Mouse (Mus musculus): ENCODE data around the gene Lamtor3. TPM values are rescaled to one million over a fixed set of nuclear protein-coding genes. Genes with fewer than 3 reads are reported as not detected.
A peak's percentile ranks its signal among the peaks of the same experiment; 100 is the strongest.

Gene Lamtor3
- polyA plus RNA-seq, 1 experiment from 2014 or later, result 46.5 TPM

DNA sequence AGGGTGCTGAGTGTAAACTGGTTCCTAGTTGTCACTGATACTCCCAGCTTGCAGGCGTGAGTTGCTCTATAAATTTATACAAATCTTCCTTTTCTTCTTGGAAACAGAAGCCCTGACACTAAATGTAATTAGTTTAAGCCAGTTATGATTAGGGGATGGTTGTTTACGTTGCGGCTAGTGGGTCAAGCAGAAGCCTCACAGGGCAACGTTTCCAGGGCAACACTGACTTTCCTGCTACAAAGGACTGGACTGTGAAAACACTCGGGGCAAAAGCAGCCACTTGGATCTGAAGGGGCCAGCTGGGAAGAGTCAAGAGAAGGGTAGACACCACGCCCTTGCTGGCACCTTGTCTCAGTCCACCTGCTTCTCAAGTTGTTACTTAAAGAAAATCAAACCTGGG is 18.2 kb downstream of the Lamtor3 start:
- H3K27me3 ChIP-seq (ENCODE audit: insufficient read depth, low read length), result no peaks in the 10 kb centered on the region
- H3K27ac ChIP-seq (ENCODE audit: low read depth), result no peak overlapping the region
- TF ChIP-seq EP300 (IDR thresholded peaks at IDR 0.05; ENCODE audit: low read depth) (no peak), CTCF (IDR thresholded peaks at IDR 0.05; ENCODE audit: low read depth) (no peak)
- no peaks in the 10 kb centered on the region for H3K9me3 ChIP-seq (ENCODE audit: low read length)
- ATAC-seq (no peak), DNase-seq (no peak)
- H3K4me2 ChIP-seq (ENCODE audit: low read depth, low read length), result no peak overlapping the region
- peaks cover 52% of the 10 kb centered on the region for H3K36me3 ChIP-seq (replicated peaks; ENCODE audit: insufficient read depth, low read length)
- H3K9ac ChIP-seq (replicated peaks), result no peak overlapping the region
- no peak overlapping the region for H3K4me3 ChIP-seq (ENCODE audit: low read depth, low read length)
- WGBS (ENCODE audit: insufficient replicate concordance), result 72% methylated on average over 6 of the region's 6 CpGs
- peaks cover 18% of the 10 kb centered on the region for H3K4me1 ChIP-seq (ENCODE audit: insufficient read depth)

DNA sequence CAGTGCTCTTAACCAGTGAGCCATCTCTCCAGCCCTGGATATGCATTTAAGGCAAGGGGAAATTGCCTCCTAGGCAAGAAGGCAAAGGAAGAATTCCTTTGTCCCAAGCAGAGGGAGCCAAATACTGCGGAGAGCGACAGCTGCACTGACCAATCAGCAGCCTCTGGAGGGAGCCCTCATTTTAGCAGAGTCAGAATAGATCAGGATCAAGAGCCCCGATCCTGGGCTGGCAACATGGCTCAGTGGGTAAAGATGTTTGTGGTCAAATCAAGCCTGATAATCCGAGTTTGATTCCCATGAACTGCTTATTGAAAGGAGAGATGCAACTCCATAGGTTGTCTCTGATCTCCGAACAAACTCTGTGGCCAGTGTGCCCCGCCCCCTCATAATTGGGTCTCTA is 20.3 kb downstream of the Lamtor3 start:
- Histone ChIP-seq H3K9me3 (ENCODE audit: low read length) (no peaks in the 10 kb centered on the region), H3K9ac (replicated peaks) (no peak overlapping the region), H3K36me3 (replicated peaks; ENCODE audit: insufficient read depth, low read length) (peaks cover 44% of the 10 kb centered on the region), H3K4me2 (ENCODE audit: low read depth, low read length) (no peak overlapping the region), H3K27ac (ENCODE audit: low read depth) (no peak overlapping the region), H3K27me3 (ENCODE audit: insufficient read depth, low read length) (no peaks in the 10 kb centered on the region), H3K4me1 (ENCODE audit: insufficient read depth) (peaks cover 32% of the 10 kb centered on the region), H3K4me3 (ENCODE audit: low read depth, low read length) (no peak overlapping the region)
- ATAC-seq, result no peak
- DNase-seq, result peak; percentile 35
- 61% methylated on average over 6 of the region's 6 CpGs for WGBS (ENCODE audit: insufficient replicate concordance)
- TF ChIP-seq CTCF (IDR thresholded peaks at IDR 0.05; ENCODE audit: low read depth) (peak; percentile 54), EP300 (IDR thresholded peaks at IDR 0.05; ENCODE audit: low read depth) (no peak)

DNA sequence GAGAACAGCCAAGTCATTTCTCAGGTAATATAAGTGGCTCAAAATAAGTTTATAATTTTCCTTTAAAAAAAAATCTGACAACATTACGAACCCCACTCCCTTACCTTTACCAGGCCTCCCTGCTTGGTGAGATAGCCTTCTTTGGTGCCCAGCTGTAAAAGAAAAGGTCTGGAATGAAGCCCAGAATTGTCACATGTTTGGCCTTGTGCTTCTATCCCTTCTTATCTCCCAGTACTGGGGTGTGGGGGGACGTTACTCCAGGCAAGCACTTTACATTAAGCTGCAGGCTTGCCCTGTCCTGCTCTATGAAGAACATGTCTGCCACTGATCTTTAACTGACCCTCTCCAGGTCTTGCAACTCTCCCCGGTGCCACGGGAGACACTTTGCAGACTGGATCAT is 22.5 kb downstream of the Lamtor3 start:
- no peak overlapping the region for H3K4me3 ChIP-seq (ENCODE audit: low read depth, low read length)
- TF ChIP-seq EP300 (IDR thresholded peaks at IDR 0.05; ENCODE audit: low read depth), result peak; percentile 92
- no peak for TF ChIP-seq CTCF (IDR thresholded peaks at IDR 0.05; ENCODE audit: low read depth)
- peak overlapping the region; percentile 55 for H3K27ac ChIP-seq (ENCODE audit: low read depth)
- 32% methylated on average over 4 of the region's 4 CpGs for WGBS (ENCODE audit: insufficient replicate concordance)
- H3K27me3 ChIP-seq (ENCODE audit: insufficient read depth, low read length), result no peaks in the 10 kb centered on the region
- peaks cover 26% of the 10 kb centered on the region for H3K36me3 ChIP-seq (replicated peaks; ENCODE audit: insufficient read depth, low read length)
- 0 out of 2 replicates have a peak overlapping the region, but pooled peaks have one; percentile 26 for H3K9ac ChIP-seq (replicated peaks)
- peak; percentile 55 for DNase-seq
- H3K9me3 ChIP-seq (ENCODE audit: low read length), result no peaks in the 10 kb centered on the region
- H3K4me1 ChIP-seq (ENCODE audit: insufficient read depth), result peaks cover 45% of the 10 kb centered on the region
- H3K4me2 ChIP-seq (ENCODE audit: low read depth, low read length), result peak overlapping the region; percentile 16
- ATAC-seq, result peak; percentile 87

DNA sequence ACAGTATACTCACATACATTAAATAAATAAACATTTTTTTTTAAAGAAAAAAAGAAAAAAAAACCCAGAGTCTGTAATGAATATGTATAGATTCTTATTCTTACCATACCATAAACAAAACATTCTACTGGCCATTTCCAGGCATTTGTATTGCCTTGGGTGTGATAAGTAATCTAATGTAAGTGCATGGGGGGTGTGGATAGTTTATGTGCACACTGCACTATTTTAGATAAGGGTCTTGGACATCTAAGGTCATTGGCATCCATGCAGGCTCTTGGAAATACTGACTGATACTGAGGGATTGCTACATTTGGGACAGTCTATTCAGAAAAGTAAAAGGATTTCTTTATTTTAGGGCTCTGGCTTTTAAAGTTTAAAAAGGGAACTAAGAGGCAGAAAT is 23.2 kb downstream of the Lamtor3 start:
- H3K36me3 ChIP-seq (replicated peaks; ENCODE audit: insufficient read depth, low read length), result peaks cover 27% of the 10 kb centered on the region
- no peak overlapping the region for H3K4me3 ChIP-seq (ENCODE audit: low read depth, low read length)
- no peak overlapping the region for H3K9ac ChIP-seq (replicated peaks)
- ATAC-seq, result no peak
- H3K4me2 ChIP-seq (ENCODE audit: low read depth, low read length), result peak overlapping the region; percentile 40; the same call in 1 of the 2 replicates
- H3K27ac ChIP-seq (ENCODE audit: low read depth), result 0 out of 2 replicates have a peak overlapping the region, but pooled peaks have one; percentile 48
- no peaks in the 10 kb centered on the region for H3K27me3 ChIP-seq (ENCODE audit: insufficient read depth, low read length)
- no peak for DNase-seq
- H3K9me3 ChIP-seq (ENCODE audit: low read length), result no peaks in the 10 kb centered on the region
- TF ChIP-seq EP300 (IDR thresholded peaks at IDR 0.05; ENCODE audit: low read depth) (peak; percentile 69; the same call in 1 of the 2 replicates), CTCF (IDR thresholded peaks at IDR 0.05; ENCODE audit: low read depth) (no peak)
- H3K4me1 ChIP-seq (ENCODE audit: insufficient read depth), result peaks cover 48% of the 10 kb centered on the region

DNA sequence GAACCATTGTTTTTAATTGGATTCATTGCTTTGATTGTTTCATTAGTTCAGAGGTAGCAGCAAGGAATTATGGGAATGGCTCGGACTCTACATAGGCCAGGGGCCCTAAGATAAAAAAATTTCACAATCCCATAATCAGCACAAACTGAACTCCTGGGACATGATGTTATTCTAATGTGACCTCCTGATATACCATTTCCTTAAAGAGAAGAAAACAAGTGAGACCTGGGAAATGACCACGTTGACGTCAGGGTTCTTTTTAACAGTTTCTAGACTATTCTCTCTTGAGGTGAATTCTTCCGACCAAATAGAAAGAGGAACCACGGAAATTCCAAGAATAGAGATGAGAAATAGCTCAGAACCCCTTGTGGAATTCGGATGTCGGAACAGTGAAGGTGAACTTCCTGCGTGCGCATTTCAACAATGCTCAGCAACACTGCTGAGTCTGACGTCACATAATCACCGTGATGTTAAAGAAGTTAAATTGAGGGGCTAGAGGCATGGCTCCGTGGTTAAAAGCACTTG is 23.9 kb downstream of the Lamtor3 start:
- 73% methylated on average over 12 of the region's 12 CpGs for WGBS (ENCODE audit: insufficient replicate concordance)
- no peaks in the 10 kb centered on the region for H3K9me3 ChIP-seq (ENCODE audit: low read length)
- 0 out of 2 replicates have a peak overlapping the region, but pooled peaks have one; percentile 44 for H3K27ac ChIP-seq (ENCODE audit: low read depth)
- H3K27me3 ChIP-seq (ENCODE audit: insufficient read depth, low read length), result no peaks in the 10 kb centered on the region
- peaks cover 24% of the 10 kb centered on the region for H3K36me3 ChIP-seq (replicated peaks; ENCODE audit: insufficient read depth, low read length)
- 0 out of 2 replicates have a peak overlapping the region, but pooled peaks have one; percentile 40 for H3K4me2 ChIP-seq (ENCODE audit: low read depth, low read length)
- TF ChIP-seq EP300 (IDR thresholded peaks at IDR 0.05; ENCODE audit: low read depth) (peak; percentile 75), CTCF (IDR thresholded peaks at IDR 0.05; ENCODE audit: low read depth) (no peak)
- no peak overlapping the region for H3K9ac ChIP-seq (replicated peaks)
- H3K4me1 ChIP-seq (ENCODE audit: insufficient read depth), result peaks cover 51% of the 10 kb centered on the region
- no peak for DNase-seq
- no peak for ATAC-seq
- H3K4me3 ChIP-seq (ENCODE audit: low read depth, low read length), result no peak overlapping the region

DNA sequence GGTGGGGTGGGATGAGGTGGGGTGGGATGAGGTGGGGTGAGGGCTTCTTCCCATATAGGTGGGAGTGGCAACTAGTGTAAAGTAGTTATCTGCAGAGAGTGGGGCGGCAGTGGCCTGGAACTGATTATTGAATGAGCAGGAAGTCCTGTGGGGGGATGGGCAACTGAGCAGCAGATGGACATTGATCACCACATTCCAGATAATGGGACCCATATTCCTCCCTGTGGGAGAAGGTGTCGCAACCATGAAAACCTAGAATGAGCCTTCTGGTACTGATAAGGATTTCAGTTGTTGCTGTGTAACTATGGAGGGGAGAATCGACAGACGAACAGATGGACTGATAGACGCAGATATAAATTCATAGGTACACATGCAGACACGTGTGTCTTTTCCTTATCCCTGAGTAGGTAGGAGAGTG is 25.4 kb downstream of the Lamtor3 start:
- H3K27ac ChIP-seq (ENCODE audit: low read depth), result peak overlapping the region; percentile 29; the same call in 1 of the 2 replicates
- peaks cover 21% of the 10 kb centered on the region; the same call in 1 of the 2 replicates for H3K36me3 ChIP-seq (replicated peaks; ENCODE audit: insufficient read depth, low read length)
- H3K9ac ChIP-seq (replicated peaks), result no peak overlapping the region
- WGBS (ENCODE audit: insufficient replicate concordance), result 22% methylated on average over 6 of the region's 6 CpGs
- H3K4me1 ChIP-seq (ENCODE audit: insufficient read depth), result peaks cover 63% of the 10 kb centered on the region
- no peaks in the 10 kb centered on the region for H3K27me3 ChIP-seq (ENCODE audit: insufficient read depth, low read length)
- DNase-seq, result peak; percentile 53
- TF ChIP-seq EP300 (IDR thresholded peaks at IDR 0.05; ENCODE audit: low read depth) (peak; percentile 37; the same call in 1 of the 2 replicates), CTCF (IDR thresholded peaks at IDR 0.05; ENCODE audit: low read depth) (no peak)
- no peaks in the 10 kb centered on the region for H3K9me3 ChIP-seq (ENCODE audit: low read length)
- H3K4me3 ChIP-seq (ENCODE audit: low read depth, low read length), result no peak overlapping the region
- ATAC-seq, result peak; percentile 40
- H3K4me2 ChIP-seq (ENCODE audit: low read depth, low read length), result peak overlapping the region; percentile 4
